Mouse (Mus musculus) heart, postnatal 0 days (tissue): ENCODE results near the gene Stab2. TPM values are rescaled to one million over a fixed set of nuclear protein-coding genes. Genes with fewer than 3 reads are reported as not detected.

Experiments used
- ATAC-seq: fragments of 200-750 bp; cut with Nextera tagmentation; 2 replicates; pipeline ENCODE4 v1.8.0; 2017; ENCODE audit warnings: low read depth, moderate number of reproducible peaks, moderate library complexity; ENCODE audit not compliant: insufficient read depth
- DNase-seq: peaks from one replicate; pipeline ENCODE4 v3.0.0-alpha.2; 2016; ENCODE audit warnings: low spot score
- H3K27ac ChIP-seq: fragments of 300-500 bp; sonication (generic); 2 replicates; pipeline ENCODE4 v1.5.1; 2014; ENCODE audit warnings: low read depth, mild to moderate bottlenecking
- H3K27me3 ChIP-seq: fragments of 300-500 bp; sonication (generic); 2 replicates; pipeline ENCODE4 v1.6.1; 2014; ENCODE audit warnings: low read length, mixed read lengths; ENCODE audit not compliant: control insufficient read depth, insufficient read depth
- H3K36me3 ChIP-seq: fragments of 300-500 bp; sonication (generic); replicated peaks from 2 replicates; pipeline ENCODE4 v1.6.1; 2014; ENCODE audit warnings: low read length, mixed read lengths; ENCODE audit not compliant: control insufficient read depth, insufficient read depth
- H3K4me1 ChIP-seq: fragments of 300-500 bp; sonication (generic); 2 replicates; pipeline ENCODE4 v1.6.1; 2014; ENCODE audit warnings: antibody characterized with exemption; ENCODE audit not compliant: control insufficient read depth, insufficient read depth
- H3K4me2 ChIP-seq: fragments of 300-500 bp; sonication (generic); 2 replicates; pipeline ENCODE4 v1.6.1; 2014; ENCODE audit warnings: low read depth, mild to moderate bottlenecking, low read length, moderate library complexity
- H3K4me3 ChIP-seq: fragments of 300-500 bp; sonication (generic); 2 replicates; pipeline ENCODE4 v1.5.1; 2014; ENCODE audit warnings: low read depth, low read length
- H3K9ac ChIP-seq: fragments of 300-500 bp; sonication (generic); replicated peaks from 2 replicates; pipeline ENCODE4 v1.6.1; 2014; ENCODE audit warnings: low read depth, low read length, mixed read lengths
- H3K9me3 ChIP-seq: fragments of 300-500 bp; sonication (generic); replicated peaks from 2 replicates; pipeline ENCODE4 v1.6.1; 2016; ENCODE audit warnings: low read length; ENCODE audit not compliant: control insufficient read depth
- CTCF ChIP-seq: IDR thresholded peaks from 2 replicates; pipeline ENCODE4 v1.5.1; 2016; ENCODE audit warnings: antibody characterized with exemption, control low read depth, low read depth
- EP300 ChIP-seq: IDR thresholded peaks from 2 replicates; pipeline ENCODE4 v1.6.1; 2016; ENCODE audit warnings: antibody characterized with exemption, low read depth
- WGBS: fragments of 180-500 bp; shearing (Covaris S2); extraction: QIAGEN DNeasy Blood & Tissue Kit; methylation state at CpG from one replicate; pipeline ENCODE4 v1.1.7; 2014; 5-methylcytosine and 5-hydroxymethylcytosine counted together
- polyA plus RNA-seq: library from polyadenylated mRNA; unstranded; fragments of >200 nt; fragmentation: Nextera tagmentation; extraction: Ambion mirVana; gene quantifications from 2 replicates; pipeline ENCODE4 v1.2.1, GENCODE M21; 2015
- total RNA-seq: library from RNA; depleted of rRNA; stranded (reverse); fragments of >200 nt; gene quantifications from 2 replicates; pipeline ENCODE4 v1.2.3, GENCODE M21; 2014; ENCODE audit warnings: low replicate concordance

The Stab2 gene
- total and polyA plus RNA-seq, 2 experiments from 2014 or later = 0.22 to 3.9 TPM

DNA sequence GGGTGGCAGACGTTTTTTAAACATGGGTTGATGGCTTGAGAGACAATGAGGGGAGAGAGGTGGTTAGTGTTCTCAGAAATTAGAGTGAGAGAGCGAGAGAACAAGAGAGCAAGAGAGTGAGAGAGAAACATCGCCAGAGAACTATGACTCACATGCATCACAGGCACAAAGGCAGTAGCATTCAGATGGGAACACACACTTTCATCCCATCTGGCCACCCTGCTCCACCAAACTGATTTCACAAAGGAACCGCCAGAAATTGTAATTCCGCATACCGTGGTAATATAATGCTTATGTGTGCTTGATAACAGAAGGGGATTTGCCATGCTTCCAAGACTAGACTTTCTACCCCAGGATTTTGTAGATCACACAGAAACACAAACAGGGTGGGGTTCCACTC, 38.5 kb downstream of the Stab2 start:
- TF ChIP-seq EP300 = no peak
- TF ChIP-seq CTCF = no peak
- no peaks in the 10 kb centered on the region for H3K9me3 ChIP-seq
- H3K4me3 ChIP-seq = no peak overlapping the region
- no peaks in the 10 kb centered on the region for H3K36me3 ChIP-seq
- no peaks in the 10 kb centered on the region; the same call in 1 of the 2 replicates for H3K4me1 ChIP-seq
- ATAC-seq (no peak), DNase-seq (no peak)
- 0 out of 2 replicates have a peak, but pooled peaks cover 4% of the 10 kb centered on the region for H3K27me3 ChIP-seq
- H3K4me2 ChIP-seq = no peak overlapping the region
- no peak overlapping the region for H3K9ac ChIP-seq
- no peak overlapping the region for H3K27ac ChIP-seq
- 65% methylated on average over 6 of the region's 6 CpGs for WGBS

DNA sequence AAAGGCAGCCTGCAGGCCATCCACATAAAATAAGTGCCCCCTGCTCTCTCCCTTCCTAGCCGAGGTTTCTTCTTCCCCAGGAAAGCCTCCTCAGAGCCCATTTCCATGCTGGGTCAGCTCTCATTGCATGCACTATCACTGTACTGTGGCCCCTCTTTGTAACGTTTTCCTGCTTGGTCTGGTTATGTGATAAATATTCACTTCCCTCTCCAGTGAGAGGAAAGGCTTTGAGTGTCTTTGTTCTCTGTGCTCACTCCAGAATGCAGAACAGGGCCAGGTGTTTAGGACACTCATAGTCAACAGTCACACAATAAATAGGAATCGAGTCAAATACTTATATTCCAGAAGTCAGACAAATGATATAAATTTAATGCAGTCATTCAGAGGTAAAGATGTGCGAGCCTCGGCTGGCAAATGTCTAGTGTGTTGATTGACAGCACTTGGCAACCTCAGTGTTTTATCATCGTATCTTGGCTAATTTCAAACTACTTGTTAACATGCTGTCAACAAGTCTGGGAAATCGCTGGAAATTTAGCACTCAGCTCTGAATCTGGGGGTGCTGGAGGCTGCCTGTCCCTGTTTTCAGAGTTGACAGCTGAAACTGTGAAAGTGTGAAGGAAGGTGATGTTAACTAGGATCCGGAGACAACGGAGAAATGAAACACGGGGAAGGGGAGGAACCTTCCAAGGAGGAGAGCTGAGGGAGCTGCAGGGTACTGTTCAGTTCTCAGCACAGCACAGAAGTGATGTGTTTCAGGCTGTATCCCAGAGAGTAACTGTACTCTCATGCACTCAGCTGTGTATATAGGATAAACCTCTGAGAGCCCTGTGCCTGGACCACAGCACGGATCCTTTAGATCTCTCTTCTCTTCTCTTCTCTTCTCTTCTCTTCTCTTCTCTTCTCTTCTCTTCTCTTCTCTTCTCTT, 46.0 kb downstream of the Stab2 start:
- DNase-seq (no peak), ATAC-seq (no peak)
- Histone ChIP-seq H3K4me2 (no peak overlapping the region), H3K9ac (no peak overlapping the region), H3K9me3 (no peaks in the 10 kb centered on the region), H3K4me1 (no peaks in the 10 kb centered on the region; the same call in 1 of the 2 replicates), H3K27me3 (peaks cover 20% of the 10 kb centered on the region), H3K27ac (no peak overlapping the region), H3K36me3 (no peaks in the 10 kb centered on the region), H3K4me3 (no peak overlapping the region)
- no peak for TF ChIP-seq EP300
- TF ChIP-seq CTCF = no peak
- 30% methylated on average over 11 of the region's 11 CpGs for WGBS

- no peak overlapping the region for H3K4me2 ChIP-seq
- no peak overlapping the region for H3K4me3 ChIP-seq
- no peak overlapping the region for H3K27ac ChIP-seq
- H3K27me3 ChIP-seq = peaks cover 15% of the 10 kb centered on the region
- DNase-seq (no peak), ATAC-seq (no peak)
- H3K36me3 ChIP-seq = no peaks in the 10 kb centered on the region
- no peaks in the 10 kb centered on the region for H3K4me1 ChIP-seq
- WGBS = 84% methylated on average over 3 of the region's 3 CpGs
- no peaks in the 10 kb centered on the region for H3K9me3 ChIP-seq
- TF ChIP-seq EP300 = no peak
- no peak for TF ChIP-seq CTCF
- H3K9ac ChIP-seq = no peak overlapping the region
These were observed 52.5 kb downstream of the Stab2 start for GRCm38 (mm10) chr10:86955299-86955698.

DNA sequence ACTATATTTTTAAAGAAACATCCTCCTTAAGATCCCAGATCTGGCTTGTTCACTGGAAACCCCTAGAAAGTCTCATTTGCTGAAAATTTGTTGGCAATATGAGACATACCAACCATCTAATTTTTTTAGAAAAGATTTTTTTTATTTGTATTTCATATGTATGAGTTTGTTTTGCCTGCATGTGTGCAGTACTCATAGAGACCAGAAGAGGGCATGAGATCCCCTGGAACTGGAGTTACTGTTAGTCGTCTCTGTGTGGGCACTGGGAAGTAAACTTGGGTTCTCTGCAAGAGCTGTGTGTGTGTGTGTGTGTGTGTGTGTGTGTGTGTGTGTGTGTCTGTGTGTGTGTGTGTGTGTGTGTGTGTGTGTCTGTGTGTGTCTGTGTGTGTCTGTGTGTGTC, 55.1 kb downstream of the Stab2 start:
- Histone ChIP-seq H3K9me3 (no peaks in the 10 kb centered on the region), H3K27me3 (peaks cover 7% of the 10 kb centered on the region), H3K4me2 (no peak overlapping the region), H3K4me3 (no peak overlapping the region), H3K36me3 (no peaks in the 10 kb centered on the region), H3K9ac (no peak overlapping the region), H3K4me1 (no peaks in the 10 kb centered on the region), H3K27ac (no peak overlapping the region)
- no peak for DNase-seq
- ATAC-seq = no peak
- TF ChIP-seq EP300 (no peak), CTCF (no peak)
- WGBS = 57% methylated on average over 1 of the region's 1 CpGs

- TF ChIP-seq EP300 (no peak), CTCF (no peak)
- Histone ChIP-seq H3K4me2 (no peak overlapping the region), H3K36me3 (no peaks in the 10 kb centered on the region), H3K27ac (no peak overlapping the region), H3K9me3 (no peaks in the 10 kb centered on the region), H3K27me3 (no peaks in the 10 kb centered on the region), H3K4me1 (no peaks in the 10 kb centered on the region), H3K9ac (no peak overlapping the region), H3K4me3 (no peak overlapping the region)
- ATAC-seq (no peak), DNase-seq (no peak)
- 90% methylated on average over 4 of the region's 4 CpGs for WGBS
These were observed 57.0 kb downstream of the Stab2 start for GRCm38 (mm10) chr10:86950806-86951205.
